7 mouse cellular contexts compared by ENCODE assay signal in genomic region chr6:24101281-24101680, GRCm38 (mm10).
"Had no signal": no experiment of that assay in that cellular context is flagged by ENCODE, and none has a peak within 500 bp of the region (broad histone marks: within the 10 kb centered on the region; RNA-seq: fewer than 3 reads in every experiment).

No protein-coding gene starts in this region.

- H3K27ac ChIP-seq: limb, embryonic 13.5 days; liver, embryonic 14.5 days; midbrain, embryonic 12.5 days had no signal

- H3K9ac ChIP-seq: limb, embryonic 13.5 days; liver, embryonic 14.5 days; midbrain, embryonic 12.5 days had no signal

- H3K27me3 ChIP-seq: limb, embryonic 13.5 days; midbrain, embryonic 12.5 days had no signal

- H3K9me3 ChIP-seq: limb, embryonic 13.5 days; midbrain, embryonic 12.5 days had no signal

- DNase-seq: kidney, postnatal 25 days; lung, adult 18-20 months; thymus, adult 18-20 months; thymus, postnatal 25 days had no signal

- H3K4me2 ChIP-seq: limb, embryonic 13.5 days; midbrain, embryonic 12.5 days had no signal

- H3K4me3 ChIP-seq: limb, embryonic 13.5 days; midbrain, embryonic 12.5 days had no signal

- H3K4me1 ChIP-seq: limb, embryonic 13.5 days had no signal

- H3K36me3 ChIP-seq: limb, embryonic 13.5 days; midbrain, embryonic 12.5 days had no signal
